Mouse (Mus musculus): ENCODE data around the gene Cdc14a.

The Cdc14a gene

DNA sequence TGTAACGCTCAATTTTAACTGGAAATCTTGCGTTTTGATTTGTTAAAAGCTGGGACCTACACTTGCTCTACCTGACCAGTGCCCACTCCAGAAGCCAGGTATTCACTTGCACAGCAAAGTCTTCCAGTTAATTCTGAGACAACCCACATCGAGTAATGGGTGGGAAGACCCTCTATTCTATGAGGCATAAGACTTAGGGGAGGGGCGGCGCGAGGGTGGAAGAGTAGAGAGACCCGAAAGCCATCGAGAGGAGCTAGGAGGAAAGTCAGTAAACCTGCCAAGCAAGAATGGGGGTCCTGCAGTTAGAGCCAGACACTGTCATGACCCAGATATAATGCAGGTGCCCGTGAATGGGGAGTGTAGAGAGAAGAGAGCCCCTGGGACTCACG, 96.2 kb downstream of the Cdc14a start:
- peaks cover 32% of the 10 kb centered on the region for H3K4me1 ChIP-seq (replicated peaks; ENCODE audit: low read depth, low read length)
- peaks cover 42% of the 10 kb centered on the region for H3K27me3 ChIP-seq (ENCODE audit: insufficient read depth, low read length)
- TF ChIP-seq POU5F1 (IDR thresholded peaks at IDR 0.05; ENCODE audit: borderline replicate concordance, low read length), result no peak
- no peaks in the 10 kb centered on the region for H3K36me3 ChIP-seq (ENCODE audit: insufficient read depth, low read length)
- no peak overlapping the region for H3K4me3 ChIP-seq (replicated peaks; ENCODE audit: low read length)
- H3K9me3 ChIP-seq (ENCODE audit: low read length), result no peaks in the 10 kb centered on the region

DNA sequence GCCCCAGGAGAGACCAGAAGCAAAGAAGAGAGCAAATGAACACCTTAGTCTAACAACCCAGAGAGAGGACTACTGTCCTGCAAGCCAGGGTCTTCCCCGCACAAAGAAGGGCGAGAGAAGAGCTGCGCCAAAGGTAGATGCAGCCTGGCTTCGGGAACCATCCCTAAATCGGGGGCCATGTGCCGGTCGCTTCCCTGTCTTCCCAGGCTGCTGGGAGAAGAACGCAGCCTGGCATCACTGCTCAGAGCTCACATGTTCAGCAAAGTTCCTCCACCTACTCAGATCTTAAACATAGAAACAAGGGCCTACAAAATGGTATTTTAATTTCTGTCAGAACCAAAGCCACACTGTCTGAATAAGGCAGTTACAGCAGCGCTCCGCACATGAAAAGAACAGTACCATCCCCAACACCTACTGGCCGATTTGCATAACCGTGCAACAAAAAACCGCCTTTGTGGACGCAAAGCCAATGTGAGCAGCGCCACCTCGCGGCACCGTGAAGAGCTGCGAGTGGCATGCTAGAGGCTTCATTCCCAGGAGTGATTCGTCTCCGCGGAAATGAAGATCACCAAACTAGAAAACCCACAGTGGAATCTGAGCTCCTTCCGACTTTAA, 96.7 kb downstream of the Cdc14a start:
- Histone ChIP-seq H3K9me3 (ENCODE audit: low read length) (no peaks in the 10 kb centered on the region), H3K27me3 (ENCODE audit: insufficient read depth, low read length) (peaks cover 42% of the 10 kb centered on the region), H3K4me1 (replicated peaks; ENCODE audit: low read depth, low read length) (peaks cover 32% of the 10 kb centered on the region), H3K36me3 (ENCODE audit: insufficient read depth, low read length) (no peaks in the 10 kb centered on the region), H3K4me3 (replicated peaks; ENCODE audit: low read length) (peak overlapping the region; percentile 54)
- TF ChIP-seq POU5F1 (IDR thresholded peaks at IDR 0.05; ENCODE audit: borderline replicate concordance, low read length) (peak; percentile 64), CTCF (conservative IDR thresholded peaks at IDR 0.05; ENCODE audit: low read length) (peak; percentile 94), NANOG (IDR thresholded peaks at IDR 0.05; ENCODE audit: borderline replicate concordance, low read length) (no peak)

DNA sequence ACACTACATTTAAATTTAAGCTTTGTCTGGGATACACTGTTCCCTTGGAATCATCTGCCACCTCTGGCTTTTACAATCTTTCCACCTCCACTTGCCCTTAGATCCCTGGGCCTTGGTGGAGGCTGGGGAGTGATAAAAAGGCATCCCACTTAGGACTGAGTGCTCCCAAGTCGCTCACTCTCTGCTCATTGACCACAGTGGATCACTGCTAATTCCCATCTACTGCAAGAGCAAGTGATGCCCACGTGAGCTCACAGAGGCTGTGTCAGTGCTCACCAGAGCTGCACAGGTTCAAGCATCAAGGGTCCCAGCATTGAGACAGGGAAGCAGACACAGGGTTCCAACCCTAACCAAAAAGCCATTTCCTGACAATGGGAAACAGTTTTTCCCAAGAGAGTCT, 98.3 kb downstream of the Cdc14a start:
- Histone ChIP-seq H3K36me3 (ENCODE audit: insufficient read depth, low read length) (no peaks in the 10 kb centered on the region), H3K4me1 (replicated peaks; ENCODE audit: low read depth, low read length) (peaks cover 32% of the 10 kb centered on the region), H3K9me3 (ENCODE audit: low read length) (no peaks in the 10 kb centered on the region), H3K4me3 (replicated peaks; ENCODE audit: low read length) (no peak overlapping the region), H3K27me3 (ENCODE audit: insufficient read depth, low read length) (peaks cover 42% of the 10 kb centered on the region)
- TF ChIP-seq CTCF (conservative IDR thresholded peaks at IDR 0.05; ENCODE audit: low read length) (no peak), POU5F1 (IDR thresholded peaks at IDR 0.05; ENCODE audit: borderline replicate concordance, low read length) (no peak), NANOG (IDR thresholded peaks at IDR 0.05; ENCODE audit: borderline replicate concordance, low read length) (no peak)

DNA sequence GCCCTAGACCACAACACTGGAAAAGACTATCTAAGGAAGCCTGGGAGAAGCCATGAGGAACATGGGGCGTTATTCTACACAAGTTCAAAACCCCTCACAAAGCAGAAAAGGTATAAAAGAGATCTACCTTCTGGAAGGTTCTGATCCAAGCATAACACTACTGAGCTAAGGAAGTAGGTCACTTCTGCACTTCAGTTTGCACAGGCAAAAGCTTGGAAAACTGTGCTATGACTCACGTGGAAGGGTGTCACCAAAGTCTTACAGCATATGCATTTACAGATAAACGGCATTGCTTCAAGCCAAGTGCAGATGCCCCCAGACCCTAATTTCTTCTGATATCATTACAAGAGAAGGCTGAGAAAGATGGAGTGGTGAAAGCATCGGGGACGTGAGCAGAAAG, 104.1 kb downstream of the Cdc14a start:
- no peak for TF ChIP-seq NANOG (IDR thresholded peaks at IDR 0.05; ENCODE audit: borderline replicate concordance, low read length)
- no peaks in the 10 kb centered on the region for H3K9me3 ChIP-seq (ENCODE audit: low read length)
- peaks cover under 1% of the 10 kb centered on the region; the same call in 1 of the 2 replicates for H3K27me3 ChIP-seq (ENCODE audit: insufficient read depth, low read length)
- no peak overlapping the region for H3K4me3 ChIP-seq (replicated peaks; ENCODE audit: low read length)
- H3K36me3 ChIP-seq (ENCODE audit: insufficient read depth, low read length), result no peaks in the 10 kb centered on the region
- no peaks in the 10 kb centered on the region for H3K4me1 ChIP-seq (replicated peaks; ENCODE audit: low read depth, low read length)

DNA sequence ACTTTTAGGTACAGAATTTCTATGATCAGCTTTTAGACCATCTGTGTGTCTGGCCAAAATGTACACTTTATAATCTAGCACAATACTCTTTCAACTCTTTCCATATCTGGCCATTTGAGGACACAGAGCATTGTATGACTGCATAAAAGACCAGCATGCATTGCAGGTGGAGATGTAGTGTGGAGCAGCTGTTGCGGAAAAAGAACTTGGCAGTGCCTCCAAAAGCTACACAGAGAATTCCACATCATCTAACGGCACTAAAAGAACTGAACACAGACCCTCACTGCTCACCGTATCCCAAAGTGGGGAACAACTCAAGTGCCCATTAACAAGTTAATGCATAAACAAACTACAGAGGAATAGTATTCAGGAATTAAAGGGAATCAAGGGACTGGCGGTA, 112.0 kb downstream of the Cdc14a start:
- no peaks in the 10 kb centered on the region; the same call in 1 of the 2 replicates for H3K36me3 ChIP-seq (ENCODE audit: insufficient read depth, low read length)
- TF ChIP-seq POU5F1 (IDR thresholded peaks at IDR 0.05; ENCODE audit: borderline replicate concordance, low read length) (no peak), NANOG (IDR thresholded peaks at IDR 0.05; ENCODE audit: borderline replicate concordance, low read length) (no peak), CTCF (conservative IDR thresholded peaks at IDR 0.05; ENCODE audit: low read length) (no peak)
- H3K9me3 ChIP-seq (ENCODE audit: low read length), result no peaks in the 10 kb centered on the region
- H3K27me3 ChIP-seq (ENCODE audit: insufficient read depth, low read length), result no peaks in the 10 kb centered on the region
- H3K4me1 ChIP-seq (replicated peaks; ENCODE audit: low read depth, low read length), result no peaks in the 10 kb centered on the region
- no peak overlapping the region for H3K4me3 ChIP-seq (replicated peaks; ENCODE audit: low read length)

DNA sequence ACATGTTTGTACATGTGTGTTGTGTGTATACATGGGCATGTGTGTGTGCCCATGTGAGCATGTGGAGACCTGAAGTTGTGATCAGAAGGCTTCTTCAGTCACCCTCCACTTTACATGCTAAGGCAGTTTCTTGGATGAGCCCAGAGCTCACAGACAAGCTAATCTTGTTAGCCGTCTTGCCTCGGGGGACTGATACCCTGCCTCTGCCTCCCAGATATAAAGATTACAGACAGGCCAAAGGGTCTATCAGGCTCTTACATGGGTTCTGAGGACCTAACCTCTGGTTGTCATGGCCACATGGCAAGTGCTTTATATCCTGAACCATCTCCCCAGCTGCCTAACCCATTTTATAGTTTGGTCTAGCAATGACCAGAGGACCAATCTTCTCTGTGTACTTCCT, 112.7 kb downstream of the Cdc14a start:
- Histone ChIP-seq H3K36me3 (ENCODE audit: insufficient read depth, low read length) (no peaks in the 10 kb centered on the region; the same call in 1 of the 2 replicates), H3K27me3 (ENCODE audit: insufficient read depth, low read length) (no peaks in the 10 kb centered on the region), H3K4me3 (replicated peaks; ENCODE audit: low read length) (no peak overlapping the region), H3K9me3 (ENCODE audit: low read length) (no peaks in the 10 kb centered on the region), H3K4me1 (replicated peaks; ENCODE audit: low read depth, low read length) (no peaks in the 10 kb centered on the region)
- TF ChIP-seq NANOG (IDR thresholded peaks at IDR 0.05; ENCODE audit: borderline replicate concordance, low read length) (no peak), POU5F1 (IDR thresholded peaks at IDR 0.05; ENCODE audit: borderline replicate concordance, low read length) (no peak), CTCF (conservative IDR thresholded peaks at IDR 0.05; ENCODE audit: low read length) (no peak)

DNA sequence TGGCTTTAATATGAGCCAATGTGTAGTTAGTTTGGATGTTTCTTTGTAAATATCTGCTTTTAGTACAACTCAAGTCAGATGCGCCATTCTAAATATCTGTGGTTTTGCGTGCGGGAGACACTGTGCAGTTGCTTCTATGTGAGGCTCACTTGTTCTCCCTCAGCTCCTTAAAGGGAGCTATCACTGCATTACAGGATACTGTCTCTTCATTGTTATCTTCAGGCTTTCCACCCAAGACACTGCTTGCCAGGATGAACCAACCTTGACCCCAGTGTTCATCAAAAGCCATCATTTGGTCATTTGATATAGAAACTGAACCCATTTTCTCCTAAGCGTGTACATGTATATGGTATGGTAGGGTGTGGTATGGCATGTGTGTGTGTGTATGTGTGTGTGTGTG, 113.2 kb downstream of the Cdc14a start:
- no peak for TF ChIP-seq CTCF (conservative IDR thresholded peaks at IDR 0.05; ENCODE audit: low read length)
- no peak for TF ChIP-seq POU5F1 (IDR thresholded peaks at IDR 0.05; ENCODE audit: borderline replicate concordance, low read length)
- no peak for TF ChIP-seq NANOG (IDR thresholded peaks at IDR 0.05; ENCODE audit: borderline replicate concordance, low read length)
- Histone ChIP-seq H3K4me3 (replicated peaks; ENCODE audit: low read length) (no peak overlapping the region), H3K9me3 (ENCODE audit: low read length) (no peaks in the 10 kb centered on the region), H3K27me3 (ENCODE audit: insufficient read depth, low read length) (no peaks in the 10 kb centered on the region), H3K36me3 (ENCODE audit: insufficient read depth, low read length) (no peaks in the 10 kb centered on the region; the same call in 1 of the 2 replicates), H3K4me1 (replicated peaks; ENCODE audit: low read depth, low read length) (no peaks in the 10 kb centered on the region)

DNA sequence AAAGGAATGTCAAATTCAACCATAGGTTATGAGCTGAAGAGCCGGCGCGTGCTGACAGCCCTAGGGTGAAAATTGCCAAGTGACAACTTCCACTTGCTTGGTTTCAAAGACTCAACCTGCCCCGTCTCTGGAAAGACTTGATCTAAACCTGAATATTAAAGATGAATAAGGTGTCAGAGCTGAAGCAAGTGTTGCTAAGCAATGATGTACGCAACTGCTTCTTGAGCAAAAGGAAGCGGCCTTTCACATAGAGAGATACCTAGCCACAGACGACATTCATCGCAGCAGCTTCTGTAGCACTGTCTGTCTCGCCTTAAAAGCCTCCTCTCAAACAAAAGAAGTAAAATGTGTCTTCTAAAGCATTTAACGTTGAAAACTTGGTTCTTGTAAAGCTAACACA, 113.8 kb downstream of the Cdc14a start:
- H3K4me1 ChIP-seq (replicated peaks; ENCODE audit: low read depth, low read length), result no peaks in the 10 kb centered on the region
- H3K9me3 ChIP-seq (ENCODE audit: low read length), result no peaks in the 10 kb centered on the region
- no peaks in the 10 kb centered on the region for H3K27me3 ChIP-seq (ENCODE audit: insufficient read depth, low read length)
- H3K36me3 ChIP-seq (ENCODE audit: insufficient read depth, low read length), result no peaks in the 10 kb centered on the region; the same call in 1 of the 2 replicates
- TF ChIP-seq CTCF (conservative IDR thresholded peaks at IDR 0.05; ENCODE audit: low read length) (no peak), POU5F1 (IDR thresholded peaks at IDR 0.05; ENCODE audit: borderline replicate concordance, low read length) (no peak), NANOG (IDR thresholded peaks at IDR 0.05; ENCODE audit: borderline replicate concordance, low read length) (no peak)
- no peak overlapping the region for H3K4me3 ChIP-seq (replicated peaks; ENCODE audit: low read length)

All from E14TG2a.4 (cell line).